Mouse (Mus musculus): ENCODE measurements at regions not wholly inside any gene's neighbourhood (a gene's known extent, or its start where the extent isn't known, plus 50 kb on each side); places are given as distances from the start of the nearest gene placed in this dataset.

GRCm38 (mm10) chrX:21558318-21558717 is 74.0 kb downstream of the Agtr2 start:
- TF ChIP-seq POLR2A (IDR thresholded peaks at IDR 0.05; ENCODE audit: low read depth, low read length) (no peak), CTCF (IDR thresholded peaks at IDR 0.05; ENCODE audit: borderline replicate concordance, insufficient read depth, low read length) (no peak)
- H3K4me3 ChIP-seq (ENCODE audit: insufficient read depth, low read length), result no peak overlapping the region

GRCm38 (mm10) chrX:21566669-21567068 is 82.3 kb downstream of the Agtr2 start:
- no peak for TF ChIP-seq CTCF (IDR thresholded peaks at IDR 0.05; ENCODE audit: borderline replicate concordance, insufficient read depth, low read length)
- no peak for TF ChIP-seq POLR2A (IDR thresholded peaks at IDR 0.05; ENCODE audit: low read depth, low read length)
- no peak overlapping the region for H3K4me3 ChIP-seq (ENCODE audit: insufficient read depth, low read length)
- peak overlapping the region; percentile 83; the same call in 1 of the 2 replicates for H3K27ac ChIP-seq (ENCODE audit: insufficient read depth, low read length)
- H3K4me1 ChIP-seq (ENCODE audit: control insufficient read depth, insufficient read depth, low read length), result peaks cover 3% of the 10 kb centered on the region; the same call in 1 of the 2 replicates

More at GRCm38 (mm10) chrX:21558318-21558717, 74.0 kb downstream of the Agtr2 start:
- no peaks in the 10 kb centered on the region for H3K4me1 ChIP-seq (ENCODE audit: control insufficient read depth, insufficient read depth, low read length)
- H3K27ac ChIP-seq (ENCODE audit: insufficient read depth, low read length), result no peak overlapping the region

GRCm38 (mm10) chrX:21567530-21567929 is 83.2 kb downstream of the Agtr2 start:
- peaks cover 3% of the 10 kb centered on the region; the same call in 1 of the 2 replicates for H3K4me1 ChIP-seq (ENCODE audit: control insufficient read depth, insufficient read depth, low read length)
- H3K4me3 ChIP-seq (ENCODE audit: insufficient read depth, low read length), result no peak overlapping the region
- H3K27ac ChIP-seq (ENCODE audit: insufficient read depth, low read length), result peak overlapping the region; percentile 83
- TF ChIP-seq CTCF (IDR thresholded peaks at IDR 0.05; ENCODE audit: borderline replicate concordance, insufficient read depth, low read length) (no peak), POLR2A (IDR thresholded peaks at IDR 0.05; ENCODE audit: low read depth, low read length) (no peak)

- peak overlapping the region; percentile 83 for H3K27ac ChIP-seq (ENCODE audit: insufficient read depth, low read length)
- no peak overlapping the region for H3K4me3 ChIP-seq (ENCODE audit: insufficient read depth, low read length)
- TF ChIP-seq CTCF (IDR thresholded peaks at IDR 0.05; ENCODE audit: borderline replicate concordance, insufficient read depth, low read length) (no peak), POLR2A (IDR thresholded peaks at IDR 0.05; ENCODE audit: low read depth, low read length) (no peak)
- H3K4me1 ChIP-seq (ENCODE audit: control insufficient read depth, insufficient read depth, low read length), result peaks cover 3% of the 10 kb centered on the region; the same call in 1 of the 2 replicates
These were observed 83.6 kb downstream of the Agtr2 start for GRCm38 (mm10) chrX:21567971-21568370.

GRCm38 (mm10) chrX:21579945-21580344 is 95.6 kb downstream of the Agtr2 start:
- no peak for TF ChIP-seq POLR2A (IDR thresholded peaks at IDR 0.05; ENCODE audit: low read depth, low read length)
- no peak for TF ChIP-seq CTCF (IDR thresholded peaks at IDR 0.05; ENCODE audit: borderline replicate concordance, insufficient read depth, low read length)
- H3K27ac ChIP-seq (ENCODE audit: insufficient read depth, low read length), result peak overlapping the region; percentile 57; the same call in 1 of the 2 replicates
- H3K4me3 ChIP-seq (ENCODE audit: insufficient read depth, low read length), result no peak overlapping the region
- no peaks in the 10 kb centered on the region for H3K4me1 ChIP-seq (ENCODE audit: control insufficient read depth, insufficient read depth, low read length)

GRCm38 (mm10) chrX:21586030-21586429 is 101.7 kb downstream of the Agtr2 start:
- no peak for TF ChIP-seq CTCF (IDR thresholded peaks at IDR 0.05; ENCODE audit: borderline replicate concordance, insufficient read depth, low read length)
- no peak overlapping the region for H3K27ac ChIP-seq (ENCODE audit: insufficient read depth, low read length)
- H3K4me1 ChIP-seq (ENCODE audit: control insufficient read depth, insufficient read depth, low read length), result no peaks in the 10 kb centered on the region
- H3K4me3 ChIP-seq (ENCODE audit: insufficient read depth, low read length), result no peak overlapping the region

GRCm38 (mm10) chrX:21589811-21590210 is 105.5 kb downstream of the Agtr2 start:
- H3K27ac ChIP-seq (ENCODE audit: insufficient read depth, low read length), result no peak overlapping the region
- H3K4me3 ChIP-seq (ENCODE audit: insufficient read depth, low read length), result no peak overlapping the region
- H3K4me1 ChIP-seq (ENCODE audit: control insufficient read depth, insufficient read depth, low read length), result no peaks in the 10 kb centered on the region
- TF ChIP-seq POLR2A (IDR thresholded peaks at IDR 0.05; ENCODE audit: low read depth, low read length) (no peak), CTCF (IDR thresholded peaks at IDR 0.05; ENCODE audit: borderline replicate concordance, insufficient read depth, low read length) (no peak)

Measured in embryonic fibroblast, embryonic 13.5 days (primary cell).